Mouse (Mus musculus): Measurements from ENCODE around the gene Avpi1. TPM values are rescaled to one million over a fixed set of nuclear protein-coding genes. Genes with fewer than 3 reads are reported as not detected.

Avpi1 gene
- total and polyA plus RNA-seq, 3 experiments: 49.5 to 53.3 TPM; not detected in 1

GRCm38 (mm10) chr19:42176841-42177240 is 48.0 kb upstream of the Avpi1 start (continued):
- peak; percentile 77 for TF ChIP-seq MYB (IDR thresholded peaks at IDR 0.05; ENCODE audit: low read depth, low read length)
- TF ChIP-seq TBP (IDR thresholded peaks at IDR 0.05; ENCODE audit: low read depth, low read length): peak; percentile 45
- TF ChIP-seq SMC3 (IDR thresholded peaks at IDR 0.05; ENCODE audit: low read depth, low read length): no peak

DNA sequence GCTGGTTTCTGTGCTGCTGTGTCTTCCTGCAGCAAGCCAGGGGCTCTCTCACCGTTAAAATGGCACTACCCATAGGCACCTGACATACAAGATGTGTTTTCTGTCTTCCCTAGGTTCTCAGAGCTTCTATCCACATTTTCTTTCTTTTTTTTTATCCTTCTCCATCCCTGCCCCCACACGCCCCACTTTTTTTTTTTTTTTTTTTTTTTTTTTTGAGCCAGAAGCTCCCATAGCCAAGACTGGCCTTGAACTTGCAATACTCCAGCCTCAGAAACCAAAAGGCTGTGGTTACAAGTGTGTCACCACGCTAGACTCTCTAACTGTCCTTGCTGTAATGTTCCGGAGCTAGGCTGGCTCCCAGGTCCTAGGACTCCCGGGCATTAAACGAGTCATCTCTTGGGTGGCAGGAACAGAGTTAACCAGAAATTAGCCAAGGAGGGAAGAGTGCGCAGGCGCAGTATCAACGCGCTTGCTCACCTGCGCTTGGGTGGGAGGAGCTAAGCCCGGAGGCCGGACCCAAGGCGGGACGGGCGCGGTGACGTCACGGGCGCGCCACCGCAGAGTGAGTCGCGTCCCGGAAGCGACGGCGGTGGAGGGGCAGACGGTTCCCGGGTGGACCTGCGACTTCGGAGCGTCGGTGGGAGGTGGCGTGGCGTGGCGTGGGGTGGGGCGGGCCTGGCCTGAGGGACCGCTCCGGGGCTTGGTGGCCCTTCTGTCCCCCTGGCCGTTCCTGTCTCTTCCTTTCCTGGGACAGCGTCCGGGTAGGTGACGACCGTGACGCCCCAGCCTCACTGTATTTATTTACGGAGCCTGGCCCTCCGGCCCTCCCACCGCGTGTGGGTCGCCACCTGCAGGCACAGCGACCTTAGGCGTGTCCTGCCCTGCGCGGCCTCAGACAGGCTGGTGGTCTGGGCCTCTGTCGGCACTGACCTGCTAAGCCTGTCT is 41.4 kb upstream of the Avpi1 start:
- Histone ChIP-seq H3K4me1 (ENCODE audit: control insufficient read depth in 1 of 2, insufficient read depth in 2 of 2, low read length in 2 of 2) (peaks cover 13 to 31% of the 10 kb centered on the region in 2 experiments), H3K9ac (ENCODE audit: control insufficient read depth, low read depth, low read length, poor library complexity, severe bottlenecking) (peak overlapping the region; percentile 79), H3K79me2 (ENCODE audit: control insufficient read depth, insufficient read depth, low read length, poor library complexity) (peaks cover 17% of the 10 kb centered on the region), H3K4me3 (ENCODE audit: control insufficient read depth in 1 of 2, insufficient read depth in 1 of 2, low read depth in 2 of 2, low read length in 2 of 2) (peak overlapping the region; percentile 86 to 90), H3K9me3 (replicated peaks; ENCODE audit: insufficient read depth, low read length) (no peaks in the 10 kb centered on the region), H3K27me3 (ENCODE audit: control insufficient read depth in 1 of 2, insufficient read depth in 2 of 2, low read length in 2 of 2) (no peaks in the 10 kb centered on the region), H3K27ac (ENCODE audit: control insufficient read depth, low read depth, low read length) (peak overlapping the region; percentile 79), H3K36me3 (ENCODE audit: control insufficient read depth in 1 of 2, insufficient read depth in 2 of 2, low read length in 2 of 2) (peaks cover 0 to 27% of the 10 kb centered on the region in 2 experiments; a peak in 2 of 4 replicates)
- DNase-seq (ENCODE audit: low read depth, low spot score): peak; percentile 99
- TF ChIP-seq GATA1 (IDR thresholded peaks at IDR 0.05; ENCODE audit: low read depth, low read length) (no peak), HCFC1 (IDR thresholded peaks at IDR 0.05; ENCODE audit: low read depth, low read length) (peak; percentile 88), NELFE (IDR thresholded peaks at IDR 0.05; ENCODE audit: low read depth, low read length) (peak; percentile 78), ETS1 (IDR thresholded peaks at IDR 0.05; ENCODE audit: low read depth, low read length) (0 out of 2 replicates have a peak, but pooled peaks have one; percentile 41), POLR2AphosphoS5 (IDR thresholded peaks at IDR 0.05; ENCODE audit: borderline replicate concordance, low read depth, low read length) (no peak), MYC (IDR thresholded peaks at IDR 0.05; ENCODE audit: low read depth, low read length) (0 out of 2 replicates have a peak, but pooled peaks have one; percentile 12), NRF1 (IDR thresholded peaks at IDR 0.05; ENCODE audit: insufficient read depth, low read depth, low read length, poor library complexity, severe bottlenecking) (peak; percentile 86), SIN3A (IDR thresholded peaks at IDR 0.05; ENCODE audit: low read length) (peak; percentile 93), MXI1 (IDR thresholded peaks at IDR 0.05; ENCODE audit: low read depth, low read length) (peak; percentile 50), CTCF (IDR thresholded peaks at IDR 0.05 in 2 of 3, conservative IDR thresholded peaks at IDR 0.05 in 1 of 3; ENCODE audit: control insufficient read depth in 1 of 3, insufficient read depth in 1 of 3, low read depth in 2 of 3, low read length in 3 of 3, poor library complexity in 1 of 3, severe bottlenecking in 1 of 3) (no peak), CHD1 (IDR thresholded peaks at IDR 0.05; ENCODE audit: low read depth, low read length) (peak; percentile 36; the same call in 1 of the 2 replicates), POLR2A (IDR thresholded peaks at IDR 0.05; ENCODE audit: control insufficient read depth in 1 of 2, insufficient read depth in 1 of 2, low read depth in 1 of 2, low read length in 2 of 2, poor library complexity in 1 of 2) (peak; percentile 83 to 89), TCF12 (IDR thresholded peaks at IDR 0.05; ENCODE audit: low read depth, low read length) (peak; percentile 42), MYB (IDR thresholded peaks at IDR 0.05; ENCODE audit: low read depth, low read length) (no peak), EP300 (IDR thresholded peaks at IDR 0.05; ENCODE audit: low read depth in 1 of 2, low read length in 2 of 2) (peak in 1 of 2 experiments; percentile 32; a peak in 1 of 4 replicates), TBP (IDR thresholded peaks at IDR 0.05; ENCODE audit: low read depth, low read length) (0 out of 2 replicates have a peak, but pooled peaks have one; percentile 22), E2F4 (IDR thresholded peaks at IDR 0.05; ENCODE audit: borderline replicate concordance, low read depth, low read length) (no peak), ZMIZ1 (IDR thresholded peaks at IDR 0.05; ENCODE audit: low read depth, low read length) (peak; percentile 34; the same call in 1 of the 2 replicates), ZNF384 (IDR thresholded peaks at IDR 0.05; ENCODE audit: low read depth, low read length) (peak; percentile 99), SMC3 (IDR thresholded peaks at IDR 0.05; ENCODE audit: low read depth, low read length) (no peak), KAT2A (conservative IDR thresholded peaks at IDR 0.05; ENCODE audit: low read depth, low read length) (no peak), ELF1 (IDR thresholded peaks at IDR 0.05; ENCODE audit: low read depth, low read length) (peak; percentile 98), POLR2AphosphoS2 (IDR thresholded peaks at IDR 0.05; ENCODE audit: low read length) (peak; percentile 40; the same call in 1 of the 2 replicates)
